Mouse (Mus musculus): ENCODE results near the gene Baiap2. TPM values are rescaled to one million over a fixed set of nuclear protein-coding genes. Genes with fewer than 3 reads are reported as not detected.

Baiap2 gene
- polyA plus RNA-seq, 1 experiment from 2014 or later = 36.5 TPM

- no peaks in the 10 kb centered on the region for H3K9me3 ChIP-seq (ENCODE audit: control insufficient read depth, low read length)
- WGBS = 52% methylated on average over 10 of the region's 10 CpGs
- H3K9ac ChIP-seq (replicated peaks; ENCODE audit: low read depth, low read length) = no peak overlapping the region
- no peak for ATAC-seq
- H3K27ac ChIP-seq (ENCODE audit: low read length) = no peak overlapping the region
- no peaks in the 10 kb centered on the region for H3K36me3 ChIP-seq (ENCODE audit: control insufficient read depth, insufficient read depth)
- H3K4me3 ChIP-seq (replicated peaks; ENCODE audit: low read length) = no peak overlapping the region
- no peak overlapping the region for H3K4me2 ChIP-seq (ENCODE audit: low read length)
- H3K27me3 ChIP-seq (replicated peaks; ENCODE audit: control insufficient read depth, insufficient read depth, low read length) = no peaks in the 10 kb centered on the region
- H3K4me1 ChIP-seq (replicated peaks; ENCODE audit: control insufficient read depth, insufficient read depth, low read length) = peaks cover 24% of the 10 kb centered on the region
These were observed 48.2 kb downstream of the Baiap2 start for GRCm38 (mm10) chr11:119990658-119991337.

GRCm38 (mm10) chr11:119991338-119991678 lies 48.7 kb downstream of the Baiap2 start:
- no peak overlapping the region for H3K9ac ChIP-seq (replicated peaks; ENCODE audit: low read depth, low read length)
- peak; percentile 82 for ATAC-seq
- H3K4me3 ChIP-seq (replicated peaks; ENCODE audit: low read length) = no peak overlapping the region
- H3K27me3 ChIP-seq (replicated peaks; ENCODE audit: control insufficient read depth, insufficient read depth, low read length) = no peaks in the 10 kb centered on the region
- H3K36me3 ChIP-seq (ENCODE audit: control insufficient read depth, insufficient read depth) = no peaks in the 10 kb centered on the region
- peaks cover 24% of the 10 kb centered on the region for H3K4me1 ChIP-seq (replicated peaks; ENCODE audit: control insufficient read depth, insufficient read depth, low read length)
- no peak overlapping the region for H3K4me2 ChIP-seq (ENCODE audit: low read length)
- no peaks in the 10 kb centered on the region for H3K9me3 ChIP-seq (ENCODE audit: control insufficient read depth, low read length)
- 12% methylated on average over 10 of the region's 10 CpGs for WGBS
- H3K27ac ChIP-seq (ENCODE audit: low read length) = no peak overlapping the region

GRCm38 (mm10) chr11:119997351-119997750 lies 54.8 kb downstream of the Baiap2 start:
- no peak overlapping the region for H3K9ac ChIP-seq (replicated peaks; ENCODE audit: low read depth, low read length)
- no peaks in the 10 kb centered on the region for H3K27me3 ChIP-seq (replicated peaks; ENCODE audit: control insufficient read depth, insufficient read depth, low read length)
- H3K4me2 ChIP-seq (ENCODE audit: low read length) = no peak overlapping the region
- no peak overlapping the region for H3K4me3 ChIP-seq (replicated peaks; ENCODE audit: low read length)
- WGBS = 76% methylated on average over 16 of the region's 16 CpGs
- H3K36me3 ChIP-seq (ENCODE audit: control insufficient read depth, insufficient read depth) = no peaks in the 10 kb centered on the region
- no peak overlapping the region for H3K27ac ChIP-seq (ENCODE audit: low read length)
- no peak for ATAC-seq
- H3K4me1 ChIP-seq (replicated peaks; ENCODE audit: control insufficient read depth, insufficient read depth, low read length) = no peaks in the 10 kb centered on the region
- H3K9me3 ChIP-seq (ENCODE audit: control insufficient read depth, low read length) = no peaks in the 10 kb centered on the region

GRCm38 (mm10) chr11:120002041-120002440 lies 59.5 kb downstream of the Baiap2 start:
- H3K4me2 ChIP-seq (ENCODE audit: low read length) = no peak overlapping the region
- no peak overlapping the region for H3K4me3 ChIP-seq (replicated peaks; ENCODE audit: low read length)
- H3K27me3 ChIP-seq (replicated peaks; ENCODE audit: control insufficient read depth, insufficient read depth, low read length) = no peaks in the 10 kb centered on the region
- no peaks in the 10 kb centered on the region for H3K36me3 ChIP-seq (ENCODE audit: control insufficient read depth, insufficient read depth)
- ATAC-seq = no peak
- no peak overlapping the region for H3K9ac ChIP-seq (replicated peaks; ENCODE audit: low read depth, low read length)
- 77% methylated on average over 5 of the region's 5 CpGs for whole genome bisulfite sequencing
- no peak overlapping the region for H3K27ac ChIP-seq (ENCODE audit: low read length)
- H3K4me1 ChIP-seq (replicated peaks; ENCODE audit: control insufficient read depth, insufficient read depth, low read length) = no peaks in the 10 kb centered on the region
- no peaks in the 10 kb centered on the region for H3K9me3 ChIP-seq (ENCODE audit: control insufficient read depth, low read length)

GRCm38 (mm10) chr11:120002634-120003220 lies 60.2 kb downstream of the Baiap2 start:
- 93% methylated on average over 7 of the region's 7 CpGs for WGBS
- H3K36me3 ChIP-seq (ENCODE audit: control insufficient read depth, insufficient read depth) = no peaks in the 10 kb centered on the region
- H3K4me2 ChIP-seq (ENCODE audit: low read length) = no peak overlapping the region
- H3K9ac ChIP-seq (replicated peaks; ENCODE audit: low read depth, low read length) = no peak overlapping the region
- no peak overlapping the region for H3K27ac ChIP-seq (ENCODE audit: low read length)
- no peaks in the 10 kb centered on the region for H3K9me3 ChIP-seq (ENCODE audit: control insufficient read depth, low read length)
- no peak overlapping the region for H3K4me3 ChIP-seq (replicated peaks; ENCODE audit: low read length)
- no peak for ATAC-seq
- no peaks in the 10 kb centered on the region for H3K27me3 ChIP-seq (replicated peaks; ENCODE audit: control insufficient read depth, insufficient read depth, low read length)
- H3K4me1 ChIP-seq (replicated peaks; ENCODE audit: control insufficient read depth, insufficient read depth, low read length) = no peaks in the 10 kb centered on the region

- Histone ChIP-seq H3K36me3 (ENCODE audit: control insufficient read depth, insufficient read depth) (no peaks in the 10 kb centered on the region), H3K4me2 (ENCODE audit: low read length) (no peak overlapping the region), H3K27ac (ENCODE audit: low read length) (no peak overlapping the region), H3K27me3 (replicated peaks; ENCODE audit: control insufficient read depth, insufficient read depth, low read length) (no peaks in the 10 kb centered on the region), H3K4me3 (replicated peaks; ENCODE audit: low read length) (no peak overlapping the region), H3K9ac (replicated peaks; ENCODE audit: low read depth, low read length) (no peak overlapping the region), H3K4me1 (replicated peaks; ENCODE audit: control insufficient read depth, insufficient read depth, low read length) (no peaks in the 10 kb centered on the region), H3K9me3 (ENCODE audit: control insufficient read depth, low read length) (no peaks in the 10 kb centered on the region)
- no peak for ATAC-seq
- WGBS = 92% methylated on average over 18 of the region's 18 CpGs
These were observed 63.1 kb downstream of the Baiap2 start for GRCm38 (mm10) chr11:120005434-120006317.

GRCm38 (mm10) chr11:120007496-120008080 lies 65.0 kb downstream of the Baiap2 start:
- Histone ChIP-seq H3K4me3 (replicated peaks; ENCODE audit: low read length) (no peak overlapping the region), H3K9ac (replicated peaks; ENCODE audit: low read depth, low read length) (no peak overlapping the region), H3K27ac (ENCODE audit: low read length) (no peak overlapping the region), H3K36me3 (ENCODE audit: control insufficient read depth, insufficient read depth) (no peaks in the 10 kb centered on the region), H3K4me2 (ENCODE audit: low read length) (no peak overlapping the region), H3K27me3 (replicated peaks; ENCODE audit: control insufficient read depth, insufficient read depth, low read length) (no peaks in the 10 kb centered on the region), H3K9me3 (ENCODE audit: control insufficient read depth, low read length) (no peaks in the 10 kb centered on the region), H3K4me1 (replicated peaks; ENCODE audit: control insufficient read depth, insufficient read depth, low read length) (peaks cover 9% of the 10 kb centered on the region)
- WGBS = 75% methylated on average over 4 of the region's 4 CpGs
- ATAC-seq = no peak

GRCm38 (mm10) chr11:120008501-120008900 lies 65.9 kb downstream of the Baiap2 start:
- Histone ChIP-seq H3K9me3 (ENCODE audit: control insufficient read depth, low read length) (no peaks in the 10 kb centered on the region), H3K36me3 (ENCODE audit: control insufficient read depth, insufficient read depth) (no peaks in the 10 kb centered on the region), H3K4me1 (replicated peaks; ENCODE audit: control insufficient read depth, insufficient read depth, low read length) (peaks cover 15% of the 10 kb centered on the region), H3K27me3 (replicated peaks; ENCODE audit: control insufficient read depth, insufficient read depth, low read length) (no peaks in the 10 kb centered on the region), H3K27ac (ENCODE audit: low read length) (no peak overlapping the region), H3K4me3 (replicated peaks; ENCODE audit: low read length) (no peak overlapping the region), H3K4me2 (ENCODE audit: low read length) (no peak overlapping the region), H3K9ac (replicated peaks; ENCODE audit: low read depth, low read length) (no peak overlapping the region)
- WGBS = 92% methylated on average over 1 of the region's 1 CpGs
- no peak for ATAC-seq

GRCm38 (mm10) chr11:120008956-120009355 lies 66.4 kb downstream of the Baiap2 start:
- H3K9ac ChIP-seq (replicated peaks; ENCODE audit: low read depth, low read length) = no peak overlapping the region
- no peak overlapping the region for H3K4me3 ChIP-seq (replicated peaks; ENCODE audit: low read length)
- peaks cover 16% of the 10 kb centered on the region for H3K4me1 ChIP-seq (replicated peaks; ENCODE audit: control insufficient read depth, insufficient read depth, low read length)
- H3K27me3 ChIP-seq (replicated peaks; ENCODE audit: control insufficient read depth, insufficient read depth, low read length) = no peaks in the 10 kb centered on the region
- no peaks in the 10 kb centered on the region for H3K9me3 ChIP-seq (ENCODE audit: control insufficient read depth, low read length)
- ATAC-seq = no peak
- H3K27ac ChIP-seq (ENCODE audit: low read length) = no peak overlapping the region
- no peaks in the 10 kb centered on the region for H3K36me3 ChIP-seq (ENCODE audit: control insufficient read depth, insufficient read depth)
- no peak overlapping the region for H3K4me2 ChIP-seq (ENCODE audit: low read length)
- 90% methylated on average over 8 of the region's 8 CpGs for WGBS
